Mouse (Mus musculus) limb, embryonic 14.5 days (tissue): ENCODE data around the gene Fancc. TPM values are rescaled to one million over a fixed set of nuclear protein-coding genes. Genes with fewer than 3 reads are reported as not detected.

Source experiments
- ATAC-seq: fragments of 200-750 bp; cut with Nextera tagmentation; 2 replicates; pipeline ENCODE4 v1.8.0; 2017; ENCODE audit warnings: low read depth, moderate number of reproducible peaks, moderate TSS enrichment; ENCODE audit not compliant: low FRiP score
- DNase-seq: peaks from one replicate; pipeline ENCODE4 v3.0.0-alpha.2; 2015; ENCODE audit warnings: low spot score
- H3K27ac ChIP-seq: fragments of 300-500 bp; sonication (generic); replicated peaks from 2 replicates; pipeline ENCODE4 v1.5.1; 2014; ENCODE audit warnings: low read depth, mild to moderate bottlenecking, low read length, moderate library complexity, mixed read lengths
- H3K27me3 ChIP-seq: fragments of 300-500 bp; sonication (generic); 2 replicates; pipeline ENCODE4 v1.6.1; 2014; ENCODE audit warnings: low read length, mixed read lengths; ENCODE audit not compliant: control insufficient read depth, insufficient read depth
- H3K36me3 ChIP-seq: fragments of 300-500 bp; sonication (generic); 2 replicates; pipeline ENCODE4 v1.6.1; 2014; ENCODE audit warnings: mild to moderate bottlenecking, low read length, moderate library complexity, mixed read lengths; ENCODE audit not compliant: control insufficient read depth, insufficient read depth
- H3K4me1 ChIP-seq: fragments of 300-500 bp; sonication (generic); 2 replicates; pipeline ENCODE4 v1.6.1; 2014; ENCODE audit warnings: antibody characterized with exemption, low read length, mixed read lengths; ENCODE audit not compliant: control insufficient read depth, insufficient read depth
- H3K4me2 ChIP-seq: fragments of 300-500 bp; sonication (generic); replicated peaks from 2 replicates; pipeline ENCODE4 v1.6.1; 2014; ENCODE audit warnings: low read depth, mild to moderate bottlenecking, low read length, moderate library complexity; ENCODE audit not compliant: severe bottlenecking
- H3K4me3 ChIP-seq: fragments of 300-500 bp; sonication (generic); replicated peaks from 2 replicates; pipeline ENCODE4 v1.5.1; 2014; ENCODE audit warnings: low read length
- H3K9ac ChIP-seq: fragments of 300-500 bp; sonication (generic); 2 replicates; pipeline ENCODE4 v1.6.1; 2014; ENCODE audit warnings: mild to moderate bottlenecking, low read depth, low read length, moderate library complexity; ENCODE audit not compliant: severe bottlenecking
- H3K9me3 ChIP-seq: fragments of 300-500 bp; sonication (generic); 2 replicates; pipeline ENCODE4 v1.6.1; 2016; ENCODE audit warnings: low read length; ENCODE audit not compliant: control insufficient read depth
- POLR2A ChIP-seq: fragments of 200-500 bp; IDR thresholded peaks from 2 replicates; pipeline ENCODE4 v1.8.0; 2012; ENCODE audit warnings: inconsistent platforms, mild to moderate bottlenecking, moderate library complexity, borderline replicate concordance; ENCODE audit not compliant: insufficient read depth, insufficient read length; ENCODE audit errors: extremely low read depth
- WGBS: fragments of 180-500 bp; shearing (Covaris S2); extraction: QIAGEN DNeasy Blood & Tissue Kit; methylation state at CpG from one replicate; pipeline ENCODE4 v1.1.7; 2014; 5-methylcytosine and 5-hydroxymethylcytosine counted together
- polyA plus RNA-seq, 2 experiments: library from polyadenylated mRNA; depleted of rRNA in 1 of 2; stranded (reverse) in 1 of 2; unstranded in 1 of 2; fragments of >200 nt; fragmentation: Nextera tagmentation in 1 of 2; extraction: Ambion mirVana in 1 of 2; gene quantifications; 2 replicates each; pipeline versions ENCODE4 v1.2.1 to v1.2.3; 2012 to 2014

Gene Fancc
- polyA plus RNA-seq, 2 experiments: 20.5 to 22.8 TPM

- TF ChIP-seq POLR2A: no peak
- no peak for ATAC-seq
- Histone ChIP-seq H3K4me2 (peak overlapping the region; percentile 55), H3K4me1 (peaks cover 63% of the 10 kb centered on the region), H3K27me3 (no peaks in the 10 kb centered on the region), H3K9me3 (no peaks in the 10 kb centered on the region), H3K4me3 (peak overlapping the region; percentile 41), H3K27ac (peak overlapping the region; percentile 72), H3K36me3 (peaks cover 11% of the 10 kb centered on the region), H3K9ac (peak overlapping the region; percentile 61)
- WGBS: 36% methylated on average over 10 of the region's 10 CpGs
- no peak for DNase-seq
Observed at GRCm38 (mm10) chr13:63274488-63275166, 222.5 kb downstream of the Fancc start.

- Histone ChIP-seq H3K27ac (peak overlapping the region; percentile 72), H3K9ac (peak overlapping the region; percentile 61), H3K4me1 (peaks cover 61% of the 10 kb centered on the region), H3K36me3 (peaks cover 13% of the 10 kb centered on the region), H3K27me3 (no peaks in the 10 kb centered on the region), H3K4me2 (peak overlapping the region; percentile 55), H3K9me3 (no peaks in the 10 kb centered on the region), H3K4me3 (peak overlapping the region; percentile 41)
- DNase-seq (no peak), ATAC-seq (no peak)
- no peak for TF ChIP-seq POLR2A
- WGBS: 43% methylated on average over 2 of the region's 2 CpGs
Observed at GRCm38 (mm10) chr13:63273859-63274258, 223.2 kb downstream of the Fancc start.

GRCm38 (mm10) chr13:63272602-63273229 is 224.4 kb downstream of the Fancc start:
- Histone ChIP-seq H3K4me3 (peak overlapping the region; percentile 41), H3K4me1 (peaks cover 61% of the 10 kb centered on the region), H3K36me3 (peaks cover 13% of the 10 kb centered on the region), H3K27me3 (no peaks in the 10 kb centered on the region), H3K27ac (peak overlapping the region; percentile 69), H3K4me2 (peak overlapping the region; percentile 55), H3K9ac (peak overlapping the region; percentile 56), H3K9me3 (no peaks in the 10 kb centered on the region)
- DNase-seq (peak; percentile 75), ATAC-seq (peak; percentile 78)
- 3% methylated on average over 26 of the region's 27 CpGs for WGBS
- TF ChIP-seq POLR2A: no peak; the same call in 1 of the 2 replicates

- ATAC-seq (no peak), DNase-seq (no peak)
- Histone ChIP-seq H3K27me3 (no peaks in the 10 kb centered on the region), H3K4me3 (peak overlapping the region; percentile 41), H3K9me3 (no peaks in the 10 kb centered on the region), H3K4me2 (peak overlapping the region; percentile 55), H3K4me1 (peaks cover 61% of the 10 kb centered on the region), H3K27ac (peak overlapping the region; percentile 69), H3K36me3 (peaks cover 15% of the 10 kb centered on the region), H3K9ac (peak overlapping the region; percentile 56)
- no peak for TF ChIP-seq POLR2A
- WGBS: 13% methylated on average over 16 of the region's 16 CpGs
Observed at GRCm38 (mm10) chr13:63272017-63272601, 225.0 kb downstream of the Fancc start.

- Histone ChIP-seq H3K9me3 (no peaks in the 10 kb centered on the region), H3K9ac (peak overlapping the region; percentile 35), H3K27ac (peak overlapping the region; percentile 27; the same call in 1 of the 2 replicates), H3K4me3 (no peak overlapping the region), H3K4me1 (peaks cover 57% of the 10 kb centered on the region), H3K27me3 (no peaks in the 10 kb centered on the region), H3K4me2 (peak overlapping the region; percentile 22), H3K36me3 (peaks cover 25% of the 10 kb centered on the region)
- no peak for DNase-seq
- 32% methylated on average over 5 of the region's 5 CpGs for WGBS
- no peak for ATAC-seq
- no peak for TF ChIP-seq POLR2A
Observed at GRCm38 (mm10) chr13:63270191-63270590, 226.9 kb downstream of the Fancc start.
